Mouse (Mus musculus) lung, embryonic 14.5 days (tissue): Measurements from ENCODE around the gene Sec1. TPM values are rescaled to one million over a fixed set of nuclear protein-coding genes. Genes with fewer than 3 reads are reported as not detected.

ENCODE experiments used
- ATAC-seq: fragments of 200-750 bp; cut with Nextera tagmentation; 2 replicates; pipeline ENCODE4 v1.8.0; 2017; ENCODE audit warnings: mild to moderate bottlenecking, moderate TSS enrichment, moderate library complexity; ENCODE audit not compliant: insufficient read depth
- DNase-seq: peaks from one replicate; pipeline ENCODE4 v3.0.0-alpha.2; 2015
- H3K27ac ChIP-seq: fragments of 300-500 bp; sonication (generic); 2 replicates; pipeline ENCODE4 v1.5.1; 2014; ENCODE audit warnings: low read depth, mild to moderate bottlenecking, moderate library complexity
- H3K27me3 ChIP-seq: fragments of 300-500 bp; sonication (generic); 2 replicates; pipeline ENCODE4 v1.6.1; 2014; ENCODE audit warnings: low read length, control low read depth; ENCODE audit not compliant: insufficient read depth
- H3K36me3 ChIP-seq: fragments of 300-500 bp; sonication (generic); 2 replicates; pipeline ENCODE4 v1.6.1; 2014; ENCODE audit warnings: control low read depth; ENCODE audit not compliant: insufficient read depth
- H3K4me1 ChIP-seq: fragments of 300-500 bp; sonication (generic); 2 replicates; pipeline ENCODE4 v1.6.1; 2014; ENCODE audit warnings: antibody characterized with exemption, control low read depth; ENCODE audit not compliant: insufficient read depth
- H3K4me2 ChIP-seq: fragments of 300-500 bp; sonication (generic); 2 replicates; pipeline ENCODE4 v1.6.1; 2014; ENCODE audit warnings: mild to moderate bottlenecking
- H3K4me3 ChIP-seq: fragments of 300-500 bp; sonication (generic); 2 replicates; pipeline ENCODE4 v1.5.1; 2014; ENCODE audit warnings: low read depth, low read length
- H3K9ac ChIP-seq: fragments of 300-500 bp; sonication (generic); 2 replicates; pipeline ENCODE4 v1.6.1; 2014
- H3K9me3 ChIP-seq: fragments of 300-500 bp; sonication (generic); 2 replicates; pipeline ENCODE4 v1.6.1; 2016; ENCODE audit warnings: low read depth, low read length, control low read depth
- CTCF ChIP-seq: IDR thresholded peaks from 2 replicates; pipeline ENCODE4 v1.5.1; 2016; ENCODE audit warnings: antibody characterized with exemption, low read depth
- WGBS: fragments of 180-500 bp; shearing (Covaris S2); extraction: QIAGEN DNeasy Blood & Tissue Kit; methylation state at CpG from one replicate; pipeline ENCODE4 v1.1.7; 2014; 5-methylcytosine and 5-hydroxymethylcytosine counted together
- polyA plus RNA-seq: library from polyadenylated mRNA; unstranded; fragments of >200 nt; fragmentation: Nextera tagmentation; extraction: Ambion mirVana; gene quantifications from 2 replicates; pipeline ENCODE4 v1.2.1, GENCODE M21; 2014

The Sec1 gene
- polyA plus RNA-seq, 1 experiment from 2014 or later = not detected

DNA sequence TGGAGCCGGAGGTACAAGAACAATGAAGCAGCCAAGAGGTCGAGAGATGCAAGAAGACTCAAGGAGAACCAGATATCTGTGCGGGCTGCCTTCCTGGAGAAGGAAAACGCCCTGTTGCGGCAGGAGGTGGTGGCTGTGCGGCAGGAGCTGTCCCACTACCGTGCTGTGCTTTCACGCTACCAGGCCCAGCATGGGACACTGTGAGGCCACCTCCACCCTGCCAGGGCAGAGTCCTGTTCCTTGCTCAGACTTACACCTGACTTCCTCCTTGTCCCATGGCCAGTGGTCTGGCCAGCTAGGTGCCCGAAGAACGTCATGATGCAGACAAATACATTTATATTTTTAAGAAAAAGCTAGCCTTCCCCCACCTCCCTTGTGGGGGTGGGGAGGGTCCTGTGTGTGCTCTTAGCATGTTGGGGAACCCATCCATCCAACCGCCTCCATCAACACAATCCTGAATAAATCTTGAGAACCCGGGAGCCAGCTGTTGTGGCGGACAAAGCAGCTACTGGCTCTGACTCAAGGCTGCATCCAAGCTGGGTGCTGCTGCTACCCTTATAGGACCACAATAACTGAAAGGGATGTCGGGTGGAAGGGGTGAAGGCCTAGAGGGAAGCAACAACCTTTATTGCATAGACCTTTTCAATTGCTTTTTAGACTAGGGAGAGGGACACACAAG lies 15.6 kb upstream of the Sec1 start:
- no peak for DNase-seq
- no peak overlapping the region for H3K27ac ChIP-seq
- H3K27me3 ChIP-seq = no peaks in the 10 kb centered on the region
- no peaks in the 10 kb centered on the region for H3K9me3 ChIP-seq
- H3K9ac ChIP-seq = no peak overlapping the region
- H3K4me3 ChIP-seq = no peak overlapping the region
- H3K4me1 ChIP-seq = peaks cover 23% of the 10 kb centered on the region
- no peak overlapping the region for H3K4me2 ChIP-seq
- H3K36me3 ChIP-seq = peaks cover 45% of the 10 kb centered on the region
- no peak for TF ChIP-seq CTCF
- 59% methylated on average over 14 of the region's 14 CpGs for WGBS
- ATAC-seq = no peak

DNA sequence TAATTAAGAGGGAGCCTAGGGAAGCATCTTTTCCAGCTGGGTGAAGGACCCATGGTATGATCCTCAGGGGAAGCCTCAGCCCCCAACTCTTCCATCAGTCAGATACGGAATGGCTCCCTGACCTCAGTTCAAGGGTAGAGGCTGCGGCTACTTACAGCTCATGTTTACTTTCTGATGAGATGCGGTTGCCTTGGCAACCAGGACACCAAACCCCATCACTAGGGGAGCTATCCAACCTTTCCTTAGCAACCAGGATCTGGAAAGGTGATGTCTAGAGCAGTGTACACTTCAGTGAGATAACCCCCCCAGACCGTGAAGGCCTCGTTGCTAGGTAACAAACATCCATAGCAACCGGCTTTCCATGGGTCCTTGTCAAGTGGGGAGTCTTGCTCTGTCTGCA lies 14.8 kb upstream of the Sec1 start:
- no peak overlapping the region for H3K27ac ChIP-seq
- no peak overlapping the region for H3K4me3 ChIP-seq
- no peak for TF ChIP-seq CTCF
- no peak overlapping the region for H3K4me2 ChIP-seq
- peaks cover 45% of the 10 kb centered on the region for H3K36me3 ChIP-seq
- peak; percentile 42 for DNase-seq
- H3K9me3 ChIP-seq = no peaks in the 10 kb centered on the region
- no peaks in the 10 kb centered on the region for H3K27me3 ChIP-seq
- WGBS = 34% methylated on average over 6 of the region's 6 CpGs
- ATAC-seq = no peak
- peaks cover 23% of the 10 kb centered on the region for H3K4me1 ChIP-seq
- H3K9ac ChIP-seq = no peak overlapping the region

DNA sequence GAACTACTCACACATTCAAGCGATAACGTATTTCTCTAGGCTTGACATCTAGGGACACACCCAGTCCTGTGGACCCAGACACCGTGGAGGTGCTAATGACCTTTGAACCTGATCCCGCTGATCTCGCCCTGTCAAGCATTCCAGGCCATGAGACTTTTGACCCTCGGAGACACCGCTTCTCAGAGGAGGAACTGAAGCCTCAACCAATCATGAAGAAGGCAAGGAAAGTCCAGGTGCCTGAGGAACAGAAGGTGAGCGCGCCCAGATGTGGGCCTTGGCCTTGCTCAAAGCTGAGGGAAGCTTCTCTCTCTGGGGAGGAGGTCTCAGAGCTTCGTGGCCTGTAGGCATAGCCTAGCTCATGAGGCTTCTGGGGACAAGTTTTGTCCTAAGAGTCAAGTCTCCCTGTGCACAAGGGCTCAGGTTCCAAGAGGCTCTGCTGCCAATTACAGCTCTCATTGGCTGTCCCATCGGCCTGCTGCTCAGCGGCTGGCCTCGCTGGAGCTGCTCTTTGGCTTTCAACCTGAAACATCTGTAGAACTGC lies 14.1 kb upstream of the Sec1 start:
- Histone ChIP-seq H3K27me3 (no peaks in the 10 kb centered on the region), H3K36me3 (peaks cover 41% of the 10 kb centered on the region), H3K9ac (no peak overlapping the region), H3K4me1 (peaks cover 23% of the 10 kb centered on the region), H3K4me2 (peak overlapping the region; percentile 95), H3K9me3 (no peaks in the 10 kb centered on the region), H3K27ac (no peak overlapping the region), H3K4me3 (peak overlapping the region; percentile 55; the same call in 1 of the 2 replicates)
- no peak for TF ChIP-seq CTCF
- WGBS = 25% methylated on average over 13 of the region's 13 CpGs
- ATAC-seq = no peak
- no peak for DNase-seq

DNA sequence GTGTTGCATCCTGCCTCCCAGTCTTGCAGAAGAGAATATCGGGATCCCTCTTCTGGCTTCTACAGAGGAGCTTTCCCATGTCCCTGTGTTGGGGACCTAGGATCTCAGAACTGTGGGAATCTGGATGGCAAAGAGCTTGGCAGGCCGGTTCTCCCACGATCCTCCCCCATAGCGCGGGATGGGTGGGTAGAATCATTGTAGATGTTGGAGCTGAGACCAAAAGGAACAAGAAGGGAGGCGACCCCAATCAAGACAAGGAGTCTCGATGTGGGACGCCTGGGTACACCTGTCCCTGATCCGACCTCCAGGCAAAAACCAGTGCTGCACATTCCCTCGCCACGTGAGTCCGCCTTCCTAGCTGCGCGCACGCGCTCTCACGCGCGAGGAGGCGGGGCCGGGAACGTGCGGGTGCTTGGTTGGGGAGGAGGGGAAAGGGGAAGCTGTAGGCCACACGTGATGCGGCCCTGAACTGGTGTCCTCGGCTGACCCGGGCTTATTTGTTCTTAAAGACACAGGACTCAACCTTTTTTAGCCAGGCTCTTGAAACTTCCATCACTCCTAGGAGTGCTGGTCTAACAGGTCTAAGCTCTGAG lies 13.3 kb upstream of the Sec1 start:
- DNase-seq (peak; percentile 90), ATAC-seq (peak; percentile 6; the same call in 1 of the 2 replicates)
- H3K9me3 ChIP-seq = no peaks in the 10 kb centered on the region
- peaks cover 23% of the 10 kb centered on the region for H3K4me1 ChIP-seq
- H3K4me2 ChIP-seq = peak overlapping the region; percentile 95
- H3K36me3 ChIP-seq = peaks cover 33% of the 10 kb centered on the region
- H3K27me3 ChIP-seq = no peaks in the 10 kb centered on the region
- no peak for TF ChIP-seq CTCF
- peak overlapping the region; percentile 55 for H3K4me3 ChIP-seq
- H3K9ac ChIP-seq = no peak overlapping the region
- under 1% methylated on average over 27 of the region's 27 CpGs for WGBS
- H3K27ac ChIP-seq = peak overlapping the region; percentile 51

DNA sequence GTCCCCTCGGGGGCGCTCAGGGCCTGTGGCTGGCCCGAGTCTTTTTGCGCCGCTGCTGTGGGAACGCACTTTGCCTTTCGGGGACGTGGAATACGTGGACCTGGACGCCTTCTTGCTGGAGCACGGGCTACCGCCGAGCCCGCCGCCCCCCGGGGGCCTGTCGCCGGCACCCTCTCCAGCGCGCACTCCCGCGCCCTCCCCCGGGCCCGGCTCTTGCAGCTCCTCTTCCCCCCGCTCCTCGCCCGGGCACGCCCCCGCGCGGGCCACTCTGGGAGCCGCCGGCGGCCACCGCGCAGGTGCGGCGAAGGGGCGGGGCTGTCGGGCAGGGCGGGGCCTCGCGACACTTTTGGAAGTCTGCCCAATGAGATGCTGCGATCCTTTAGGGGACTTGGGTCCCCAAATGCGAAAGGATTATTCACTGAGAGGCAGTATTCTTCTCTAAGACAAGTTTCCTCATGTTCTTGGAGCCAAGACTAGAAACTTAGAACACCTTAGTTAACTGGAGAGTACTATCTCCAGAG lies 12.6 kb upstream of the Sec1 start:
- Histone ChIP-seq H3K27ac (peak overlapping the region; percentile 72), H3K27me3 (no peaks in the 10 kb centered on the region), H3K9me3 (no peaks in the 10 kb centered on the region), H3K9ac (peak overlapping the region; percentile 64), H3K4me1 (peaks cover 23% of the 10 kb centered on the region), H3K36me3 (peaks cover 26% of the 10 kb centered on the region), H3K4me2 (peak overlapping the region; percentile 95), H3K4me3 (peak overlapping the region; percentile 55)
- WGBS = under 1% methylated on average over 44 of the region's 45 CpGs
- no peak for ATAC-seq
- no peak for TF ChIP-seq CTCF
- peak; percentile 85 for DNase-seq

DNA sequence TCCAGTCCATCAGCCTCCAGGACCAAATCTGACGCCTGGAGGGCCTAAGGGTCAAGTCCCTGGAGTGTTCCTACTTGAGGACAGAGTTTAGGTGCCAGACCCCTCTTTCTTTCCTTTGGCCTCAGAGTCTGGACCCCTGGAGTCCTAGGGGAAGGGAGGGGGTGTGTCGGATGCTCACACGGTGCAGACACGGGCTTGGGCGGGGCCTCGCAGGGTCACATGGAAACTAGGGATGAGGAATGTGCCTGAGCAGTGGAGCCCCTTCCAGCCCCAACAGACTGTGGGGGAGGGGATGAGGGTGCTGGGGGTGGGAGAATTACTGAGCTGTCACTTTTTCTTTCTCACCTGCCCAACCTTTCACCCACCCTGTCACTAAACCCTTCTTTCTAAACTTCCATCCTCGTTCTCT lies 11.7 kb upstream of the Sec1 start:
- 0 out of 2 replicates have a peak, but pooled peaks have one; percentile 6 for ATAC-seq
- Histone ChIP-seq H3K36me3 (peaks cover 17% of the 10 kb centered on the region), H3K4me1 (peaks cover 23% of the 10 kb centered on the region), H3K27me3 (no peaks in the 10 kb centered on the region), H3K9ac (peak overlapping the region; percentile 64), H3K27ac (0 out of 2 replicates have a peak overlapping the region, but pooled peaks have one; percentile 80), H3K4me3 (peak overlapping the region; percentile 55), H3K9me3 (no peaks in the 10 kb centered on the region), H3K4me2 (peak overlapping the region; percentile 95)
- peak; percentile 65 for DNase-seq
- under 1% methylated on average over 7 of the region's 7 CpGs for WGBS
- TF ChIP-seq CTCF = no peak

DNA sequence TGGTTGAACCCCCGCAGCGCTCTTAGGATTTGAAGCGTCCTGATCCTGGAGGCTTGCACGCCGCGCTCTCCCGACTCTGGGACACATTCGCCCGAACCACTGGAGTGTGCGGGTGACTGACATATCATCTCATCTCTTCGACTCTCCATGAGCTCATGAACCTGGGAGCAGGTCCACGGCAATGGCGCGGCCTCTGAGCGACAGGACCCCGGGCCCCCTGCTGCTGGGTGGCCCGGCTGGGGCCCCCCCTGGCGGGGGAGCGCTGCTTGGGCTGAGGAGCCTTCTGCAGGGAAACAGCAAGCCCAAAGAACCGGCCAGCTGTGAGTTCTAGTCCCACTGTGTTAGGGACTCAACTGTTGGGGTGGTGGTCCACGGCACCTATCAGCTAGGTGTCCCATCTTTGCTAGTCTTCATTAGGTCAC lies 11.3 kb upstream of the Sec1 start:
- 0% methylated on average over 21 of the region's 21 CpGs for WGBS
- H3K4me3 ChIP-seq = peak overlapping the region; percentile 55
- H3K9me3 ChIP-seq = no peaks in the 10 kb centered on the region
- peaks cover 13% of the 10 kb centered on the region for H3K36me3 ChIP-seq
- peaks cover 3% of the 10 kb centered on the region for H3K27me3 ChIP-seq
- H3K4me2 ChIP-seq = peak overlapping the region; percentile 95
- H3K9ac ChIP-seq = peak overlapping the region; percentile 48
- peak overlapping the region; percentile 80 for H3K27ac ChIP-seq
- H3K4me1 ChIP-seq = peaks cover 25% of the 10 kb centered on the region
- DNase-seq (no peak), ATAC-seq (0 out of 2 replicates have a peak, but pooled peaks have one; percentile 1)
- no peak for TF ChIP-seq CTCF
